Mouse (Mus musculus) urinary bladder, postnatal 4 days (tissue): ENCODE results near the gene Fstl5.
"Not testable (repeated sequence)": the region's sequence is repeated elsewhere in the genome, so short reads cannot be mapped to it uniquely, and the experiment has no call there.

Experiments used
- DNase-seq, 2 experiments: peaks; one replicate each; pipeline ENCODE4 v3.0.0; 2021 to 2022; ENCODE audit warnings: low spot score in 2 of 2

Gene Fstl5

GRCm38 (mm10) chr3:76507891-76508290 lies 433.8 kb downstream of the Fstl5 start:
- not testable (repeated sequence) for DNase-seq

GRCm38 (mm10) chr3:76508811-76509210 lies 434.7 kb downstream of the Fstl5 start:
- no peak for DNase-seq

GRCm38 (mm10) chr3:76567346-76567745 lies 493.3 kb downstream of the Fstl5 start:
- DNase-seq = no peak

GRCm38 (mm10) chr3:76572478-76572877 lies 498.4 kb downstream of the Fstl5 start:
- no peak for DNase-seq

- no peak for DNase-seq
Measured at GRCm38 (mm10) chr3:76572920-76573541, 499.0 kb downstream of the Fstl5 start.

- DNase-seq = no peak
Measured at GRCm38 (mm10) chr3:76593148-76593547, 519.1 kb downstream of the Fstl5 start.

- DNase-seq = no peak
Measured at GRCm38 (mm10) chr3:76620044-76620443, 546.0 kb downstream of the Fstl5 start.

- DNase-seq = no peak
Measured at GRCm38 (mm10) chr3:76654243-76654642, 580.2 kb downstream of the Fstl5 start.

- no peak for DNase-seq
Measured at GRCm38 (mm10) chr3:76670859-76671258, 596.8 kb downstream of the Fstl5 start.

GRCm38 (mm10) chr3:76676006-76676405 lies 601.9 kb downstream of the Fstl5 start:
- DNase-seq = no peak

GRCm38 (mm10) chr3:76679853-76680545 lies 605.9 kb downstream of the Fstl5 start:
- DNase-seq = no peak

GRCm38 (mm10) chr3:76680546-76680883 lies 606.4 kb downstream of the Fstl5 start:
- no peak for DNase-seq

- DNase-seq = no peak
Measured at GRCm38 (mm10) chr3:76697134-76697629, 623.1 kb downstream of the Fstl5 start.

- DNase-seq = no peak
Measured at GRCm38 (mm10) chr3:76739221-76739620, 665.2 kb downstream of the Fstl5 start.
